Mouse (Mus musculus) heart, embryonic 15.5 days (tissue): ENCODE results near the gene Ccdc18. TPM values are rescaled to one million over a fixed set of nuclear protein-coding genes. Genes with fewer than 3 reads are reported as not detected.
"Not testable (repeated sequence)": the region's sequence is repeated elsewhere in the genome, so short reads cannot be mapped to it uniquely, and the experiment has no call there.

Experiments
- ATAC-seq: fragments of 200-750 bp; cut with Nextera tagmentation; replicated peaks from 2 replicates; pipeline ENCODE4 v1.8.0; 2017; ENCODE audit warnings: low read depth, moderate TSS enrichment; ENCODE audit not compliant: insufficient number of reproducible peaks, insufficient read depth, low FRiP score
- H3K27ac ChIP-seq: fragments of 300-500 bp; sonication (generic); 2 replicates; pipeline ENCODE4 v1.5.1; 2015; ENCODE audit warnings: mild to moderate bottlenecking, inconsistent platforms
- H3K27me3 ChIP-seq: fragments of 300-500 bp; sonication (generic); 2 replicates; pipeline ENCODE4 v1.6.1; 2015; ENCODE audit warnings: inconsistent platforms
- H3K36me3 ChIP-seq: fragments of 300-500 bp; sonication (generic); 2 replicates; pipeline ENCODE4 v1.6.1; 2015; ENCODE audit warnings: mild to moderate bottlenecking, inconsistent platforms
- H3K4me1 ChIP-seq: fragments of 300-500 bp; sonication (generic); replicated peaks from 2 replicates; pipeline ENCODE4 v1.6.1; 2015; ENCODE audit warnings: inconsistent platforms
- H3K4me2 ChIP-seq: fragments of 300-500 bp; sonication (generic); 2 replicates; pipeline ENCODE4 v1.6.1; 2015; ENCODE audit warnings: inconsistent platforms, mild to moderate bottlenecking, moderate library complexity
- H3K4me3 ChIP-seq: fragments of 300-500 bp; sonication (generic); 2 replicates; pipeline ENCODE4 v1.5.1; 2015; ENCODE audit warnings: mild to moderate bottlenecking, inconsistent platforms
- H3K9ac ChIP-seq: fragments of 300-500 bp; sonication (generic); 2 replicates; pipeline ENCODE4 v1.6.1; 2015; ENCODE audit warnings: mild to moderate bottlenecking, inconsistent platforms
- H3K9me3 ChIP-seq: fragments of 300-500 bp; sonication (generic); replicated peaks from 2 replicates; pipeline ENCODE4 v1.6.1; 2016; ENCODE audit warnings: inconsistent platforms
- WGBS: fragments of 180-500 bp; shearing (Covaris S2); methylation state at CpG from one replicate; pipeline ENCODE4 v1.1.7; 2015; ENCODE audit warnings: mixed read lengths; 5-methylcytosine and 5-hydroxymethylcytosine counted together
- polyA plus RNA-seq: library from polyadenylated mRNA; unstranded; fragments of >200 nt; fragmentation: Nextera tagmentation; extraction: Ambion mirVana; gene quantifications from 2 replicates; pipeline ENCODE4 v1.2.1, GENCODE M21; 2015

Ccdc18 gene
- polyA plus RNA-seq, 1 experiment from 2014 or later: 4.4 TPM

GRCm38 (mm10) chr5:108262722-108263121 lies 130.0 kb downstream of the Ccdc18 start:
- 26% methylated on average over 4 of the region's 4 CpGs for whole genome bisulfite sequencing
- no peaks in the 10 kb centered on the region for H3K27me3 ChIP-seq
- no peak overlapping the region for H3K27ac ChIP-seq
- H3K9me3 ChIP-seq: no peaks in the 10 kb centered on the region
- H3K36me3 ChIP-seq: no peaks in the 10 kb centered on the region
- H3K4me2 ChIP-seq: no peak overlapping the region
- H3K4me3 ChIP-seq: no peak overlapping the region
- no peak overlapping the region for H3K9ac ChIP-seq
- ATAC-seq: no peak
- peaks cover under 1% of the 10 kb centered on the region; the same call in 1 of the 2 replicates for H3K4me1 ChIP-seq

GRCm38 (mm10) chr5:108263785-108264184 lies 131.1 kb downstream of the Ccdc18 start:
- H3K9me3 ChIP-seq, H3K4me1 ChIP-seq, H3K27ac ChIP-seq, H3K4me2 ChIP-seq, H3K36me3 ChIP-seq, ATAC-seq, H3K4me3 ChIP-seq, H3K9ac ChIP-seq, H3K27me3 ChIP-seq: not testable (repeated sequence)
- WGBS: 70% methylated on average over 1 of the region's 1 CpGs

GRCm38 (mm10) chr5:108266990-108267389 lies 134.3 kb downstream of the Ccdc18 start:
- H3K27ac ChIP-seq: no peak overlapping the region
- H3K4me3 ChIP-seq: no peak overlapping the region
- no peak for ATAC-seq
- no peaks in the 10 kb centered on the region for H3K36me3 ChIP-seq
- no peak overlapping the region for H3K4me2 ChIP-seq
- H3K9ac ChIP-seq: no peak overlapping the region
- H3K4me1 ChIP-seq: peaks cover 18% of the 10 kb centered on the region
- H3K27me3 ChIP-seq: no peaks in the 10 kb centered on the region
- no peaks in the 10 kb centered on the region for H3K9me3 ChIP-seq

GRCm38 (mm10) chr5:108268127-108269062 lies 135.7 kb downstream of the Ccdc18 start, which contains the start of gene Dr1:
TSS of gene Dr1 (plus strand) at chr5:108268897.
- peak within 1 kb of the TSS; percentile 98 for H3K27ac ChIP-seq
- 1% methylated on average over 43 of the region's 55 CpGs for WGBS
- no peaks in the 10 kb centered on the region for H3K27me3 ChIP-seq
- H3K4me2 ChIP-seq: peak within 1 kb of the TSS; percentile 78
- H3K9me3 ChIP-seq: no peaks in the 10 kb centered on the region
- peak within 1 kb of the TSS; percentile 90 for H3K4me3 ChIP-seq
- H3K4me1 ChIP-seq: peaks cover 21% of the 10 kb centered on the region
- peak; percentile 96 for ATAC-seq
- H3K9ac ChIP-seq: peak within 1 kb of the TSS; percentile 96
- H3K36me3 ChIP-seq: 0 out of 2 replicates have a peak, but pooled peaks cover 4% of the 10 kb centered on the region

GRCm38 (mm10) chr5:108269063-108269810 lies 136.6 kb downstream of the Ccdc18 start:
- H3K4me3 ChIP-seq: peak overlapping the region; percentile 90
- H3K9me3 ChIP-seq: no peaks in the 10 kb centered on the region
- peak overlapping the region; percentile 78 for H3K4me2 ChIP-seq
- no peaks in the 10 kb centered on the region for H3K27me3 ChIP-seq
- under 1% methylated on average over 44 of the region's 44 CpGs for WGBS
- H3K4me1 ChIP-seq: peaks cover 21% of the 10 kb centered on the region
- peak overlapping the region; percentile 96 for H3K9ac ChIP-seq
- ATAC-seq: peak; percentile 53
- H3K27ac ChIP-seq: peak overlapping the region; percentile 98
- H3K36me3 ChIP-seq: peaks cover 4% of the 10 kb centered on the region; the same call in 1 of the 2 replicates

- Histone ChIP-seq H3K9me3 (no peaks in the 10 kb centered on the region), H3K4me1 (peaks cover 21% of the 10 kb centered on the region), H3K4me3 (peak overlapping the region; percentile 90), H3K9ac (peak overlapping the region; percentile 96), H3K27ac (no peak overlapping the region; the same call in 1 of the 2 replicates), H3K36me3 (peaks cover 4% of the 10 kb centered on the region; the same call in 1 of the 2 replicates), H3K4me2 (peak overlapping the region; percentile 78), H3K27me3 (no peaks in the 10 kb centered on the region)
- 8% methylated on average over 7 of the region's 7 CpGs for WGBS
- ATAC-seq: no peak
These were observed 137.1 kb downstream of the Ccdc18 start for GRCm38 (mm10) chr5:108269811-108270151.

- Histone ChIP-seq H3K4me3 (peak overlapping the region; percentile 90), H3K27ac (no peak overlapping the region), H3K27me3 (no peaks in the 10 kb centered on the region), H3K36me3 (peaks cover 4% of the 10 kb centered on the region; the same call in 1 of the 2 replicates), H3K9me3 (no peaks in the 10 kb centered on the region), H3K4me2 (peak overlapping the region; percentile 78), H3K4me1 (peaks cover 21% of the 10 kb centered on the region), H3K9ac (peak overlapping the region; percentile 8; the same call in 1 of the 2 replicates)
- no peak for ATAC-seq
- 31% methylated on average over 9 of the region's 9 CpGs for WGBS
These were observed 137.7 kb downstream of the Ccdc18 start for GRCm38 (mm10) chr5:108270415-108270814.

GRCm38 (mm10) chr5:108271345-108271744 lies 138.7 kb downstream of the Ccdc18 start:
- H3K4me2 ChIP-seq: peak overlapping the region; percentile 78
- not testable (repeated sequence) for H3K27me3 ChIP-seq, H3K9me3 ChIP-seq, H3K36me3 ChIP-seq, H3K27ac ChIP-seq, ATAC-seq, H3K9ac ChIP-seq, H3K4me3 ChIP-seq
- peaks cover 21% of the 10 kb centered on the region for H3K4me1 ChIP-seq
- WGBS: 88% methylated on average over 6 of the region's 6 CpGs

Other genes starting within 250 kb of the Ccdc18 start
- 37.8 and 45.5 TPM in 2 replicates for gene Rpl5, start 232.4 kb upstream of the Ccdc18 start, polyA plus RNA-seq
- 19.1 and 20.2 TPM in 2 replicates for gene Fam69a, start 145.8 kb upstream of the Ccdc18 start, polyA plus RNA-seq
- gene Mtf2, start 67.2 kb upstream of the Ccdc18 start, polyA plus RNA-seq: 53.0 and 89.6 TPM in 2 replicates
- 27.3 and 36.6 TPM in 2 replicates for gene Tmed5, start 255 bp upstream of the Ccdc18 start, polyA plus RNA-seq
- gene Dr1, start 136.0 kb downstream of the Ccdc18 start, polyA plus RNA-seq: 23.9 and 24.2 TPM in 2 replicates
- 5.3 and 5.7 TPM in 2 replicates for gene Pigg, start 179.7 kb downstream of the Ccdc18 start, polyA plus RNA-seq
- gene Gm42517, start 235.0 kb downstream of the Ccdc18 start, polyA plus RNA-seq: not detected in 2 replicates